Mouse (Mus musculus): ENCODE measurements around the gene Tmprss5. TPM values are rescaled to one million over a fixed set of nuclear protein-coding genes. Genes with fewer than 3 reads are reported as not detected.

Gene Tmprss5
- total RNA-seq, 4 experiments from 2014 or later, result 1.2 to 2.8 (median 2.3) TPM

Other genes starting within 250 kb of the Tmprss5 start
- 100 to 1,000 TPM; 118 to 146 (median 137) TPM for gene Zbtb16, start 245.0 kb upstream of the Tmprss5 start, total RNA-seq (2022)
- 10 to 100 TPM; 12.0 to 16.6 (median 13.9) TPM for gene Htr3a, start 170.2 kb upstream of the Tmprss5 start, total RNA-seq (2022)
- not detected for gene Htr3b, start 116.3 kb upstream of the Tmprss5 start, total RNA-seq (2022)
- gene Usp28, start 95.9 kb upstream of the Tmprss5 start, total RNA-seq (2022), result 10 to 100 TPM; 35.2 to 40.7 (median 35.6) TPM
- gene Zw10, start 25.6 kb upstream of the Tmprss5 start, total RNA-seq (2022), result 10 to 100 TPM; 16.4 to 21.8 (median 17.6) TPM
- not detected for gene Gm4894, start 169.3 kb downstream of the Tmprss5 start, total RNA-seq (2022)